Mouse (Mus musculus): ENCODE data around the gene Id4.

Id4 gene

GRCm38 (mm10) chr13:48260690-48261278, at the start of gene Id4:
Id4 (plus strand) TSS chr13:48261228.
- DNase-seq: peak; percentile 97

DNA sequence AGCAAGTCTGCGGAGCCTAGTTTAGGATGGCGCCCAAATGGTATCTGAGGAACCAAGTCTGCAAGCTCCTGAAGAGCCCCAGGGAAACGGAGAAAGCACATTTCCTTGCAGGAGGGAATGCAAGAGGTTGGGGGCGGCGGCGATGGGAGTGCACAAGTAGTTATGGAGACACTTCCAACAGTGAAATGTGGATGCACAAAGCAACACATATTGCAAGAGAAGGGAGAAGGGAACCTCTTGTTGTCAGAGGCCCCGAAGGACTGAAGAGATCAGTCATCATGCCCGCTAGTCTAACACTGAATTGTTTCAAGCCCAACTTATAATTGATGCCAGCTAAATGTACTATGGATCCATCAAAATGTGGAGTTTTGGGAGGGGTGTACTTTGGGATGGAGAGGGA, 33.9 kb upstream of the Id4 start:
- no peak for DNase-seq

DNA sequence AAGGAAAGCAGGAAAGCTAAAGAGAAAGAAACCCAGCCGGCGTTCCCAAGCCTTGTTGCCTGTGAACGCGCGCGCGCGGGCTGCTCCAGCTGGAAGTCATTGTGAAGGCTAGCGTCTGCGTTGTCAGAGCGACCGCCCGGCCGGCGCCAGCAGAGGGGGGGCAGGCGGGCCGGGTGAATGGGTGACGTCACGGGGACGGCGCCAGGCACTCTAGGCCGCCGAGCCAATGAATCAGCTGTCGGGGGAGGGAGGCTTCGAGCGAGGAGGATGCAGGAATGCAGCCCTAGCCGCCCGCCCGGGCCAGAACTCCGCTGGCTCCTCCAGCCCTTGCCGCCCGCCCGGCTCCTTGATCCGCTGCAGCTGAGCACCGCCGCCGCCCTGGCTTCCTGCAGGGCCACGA, 33.3 kb upstream of the Id4 start:
- DNase-seq: peak; percentile 97

GRCm38 (mm10) chr13:48228114-48228513, 32.9 kb upstream of the Id4 start:
- DNase-seq: no peak

GRCm38 (mm10) chr13:48230996-48231395, 30.0 kb upstream of the Id4 start:
- no peak for DNase-seq

- no peak for DNase-seq
Observed at GRCm38 (mm10) chr13:48236436-48236835, 24.6 kb upstream of the Id4 start.

GRCm38 (mm10) chr13:48236865-48237264, 24.2 kb upstream of the Id4 start:
- no peak for DNase-seq

- peak; percentile 44 for DNase-seq
Observed at GRCm38 (mm10) chr13:48237516-48237915, 23.5 kb upstream of the Id4 start.

DNA sequence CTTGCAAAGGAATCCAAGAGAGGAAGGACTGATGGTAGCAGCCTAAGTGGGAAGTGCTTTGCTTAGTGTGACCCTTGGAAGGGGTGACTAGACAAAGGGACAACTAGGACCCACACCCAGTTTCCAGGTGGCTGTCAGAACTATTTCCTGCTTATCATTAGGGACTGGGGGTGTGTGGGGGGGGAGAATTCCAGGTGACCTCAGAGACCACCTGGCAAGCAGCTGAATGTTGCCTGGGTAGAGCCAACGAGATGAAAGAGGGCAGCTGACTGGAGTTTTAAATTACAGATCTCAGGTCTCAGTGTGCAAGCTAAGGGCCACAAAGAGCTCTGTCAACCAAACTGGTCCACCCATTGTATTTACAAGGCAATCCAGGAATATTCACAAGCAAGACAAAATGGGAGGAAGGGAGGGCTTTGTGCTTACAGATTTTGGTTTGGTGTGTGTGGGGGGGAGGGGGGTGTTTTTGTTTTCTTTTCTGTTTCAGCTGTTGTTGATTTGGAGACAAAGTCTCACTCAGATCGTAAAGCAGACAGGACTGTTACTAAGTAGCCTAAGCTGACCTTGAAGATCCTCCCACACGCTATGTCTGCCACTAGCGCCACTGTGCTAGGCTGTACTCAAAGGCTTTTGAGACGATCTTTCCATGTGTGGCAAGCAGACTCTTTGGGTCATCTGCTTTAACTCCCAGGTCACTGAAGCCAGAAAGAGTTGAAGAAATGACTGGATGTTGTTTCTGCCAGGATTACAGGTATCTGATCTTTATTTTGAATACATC, 15.6 kb upstream of the Id4 start:
- DNase-seq: no peak

- no peak for DNase-seq
Observed at GRCm38 (mm10) chr13:48252559-48252958, 8.5 kb upstream of the Id4 start.

GRCm38 (mm10) chr13:48255026-48255425, 6.0 kb upstream of the Id4 start:
- no peak for DNase-seq

DNA sequence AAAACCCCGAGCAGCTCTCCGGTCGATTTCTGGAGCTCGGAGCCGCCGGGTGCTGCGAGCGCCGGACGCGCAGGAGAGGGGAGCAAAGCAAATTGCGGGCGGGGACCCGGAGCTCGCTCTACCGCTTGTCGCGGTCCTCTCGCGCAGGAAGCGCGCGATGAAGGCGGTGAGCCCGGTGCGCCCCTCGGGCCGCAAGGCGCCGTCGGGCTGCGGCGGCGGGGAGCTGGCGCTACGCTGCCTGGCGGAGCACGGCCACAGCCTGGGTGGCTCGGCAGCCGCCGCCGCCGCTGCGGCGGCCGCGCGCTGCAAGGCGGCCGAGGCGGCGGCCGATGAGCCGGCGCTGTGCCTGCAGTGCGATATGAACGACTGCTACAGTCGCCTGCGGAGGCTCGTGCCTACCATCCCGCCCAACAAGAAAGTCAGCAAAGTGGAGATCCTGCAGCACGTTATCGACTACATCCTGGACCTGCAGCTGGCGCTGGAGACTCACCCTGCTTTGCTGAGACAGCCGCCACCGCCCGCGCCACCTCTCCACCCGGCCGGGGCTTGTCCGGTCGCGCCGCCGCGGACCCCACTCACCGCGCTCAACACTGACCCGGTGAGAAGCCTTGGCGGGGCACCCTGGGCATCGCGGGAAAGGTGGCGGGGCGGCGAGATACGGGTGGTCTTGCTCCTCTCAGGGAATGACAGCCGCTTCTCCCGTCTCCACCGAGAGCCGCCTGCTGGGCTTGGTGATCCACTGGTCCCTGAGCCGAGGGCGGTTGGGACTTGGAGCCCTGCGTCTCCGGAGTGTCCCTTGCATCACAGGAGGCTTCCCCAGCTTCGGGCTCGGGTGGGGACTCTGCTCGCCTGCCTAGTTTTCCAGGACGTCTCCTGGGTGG, 553 bp downstream of the Id4 start:
- peak; percentile 29 for DNase-seq

GRCm38 (mm10) chr13:48262451-48262969, 1.5 kb downstream of the Id4 start:
- DNase-seq: peak; percentile 23

DNA sequence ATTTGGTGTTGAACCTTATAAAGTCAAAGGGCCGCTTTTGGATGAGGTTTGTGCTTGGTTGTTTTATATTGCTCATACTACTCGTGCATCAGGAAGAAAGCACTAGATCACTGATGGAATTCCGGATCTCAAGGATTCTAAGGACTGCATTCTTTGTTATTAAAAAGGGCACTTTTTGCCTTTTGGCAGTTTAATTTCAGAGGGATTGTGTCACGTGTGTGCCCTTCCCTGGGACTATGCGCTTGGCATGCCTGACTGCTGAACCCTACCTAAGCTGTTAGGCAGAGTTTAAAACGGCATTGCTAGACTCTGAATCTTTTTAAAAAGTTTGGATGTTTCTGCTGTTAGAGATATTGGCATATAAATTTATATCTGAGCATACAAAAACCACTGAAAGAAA, 4.0 kb downstream of the Id4 start:
- DNase-seq: no peak

DNA sequence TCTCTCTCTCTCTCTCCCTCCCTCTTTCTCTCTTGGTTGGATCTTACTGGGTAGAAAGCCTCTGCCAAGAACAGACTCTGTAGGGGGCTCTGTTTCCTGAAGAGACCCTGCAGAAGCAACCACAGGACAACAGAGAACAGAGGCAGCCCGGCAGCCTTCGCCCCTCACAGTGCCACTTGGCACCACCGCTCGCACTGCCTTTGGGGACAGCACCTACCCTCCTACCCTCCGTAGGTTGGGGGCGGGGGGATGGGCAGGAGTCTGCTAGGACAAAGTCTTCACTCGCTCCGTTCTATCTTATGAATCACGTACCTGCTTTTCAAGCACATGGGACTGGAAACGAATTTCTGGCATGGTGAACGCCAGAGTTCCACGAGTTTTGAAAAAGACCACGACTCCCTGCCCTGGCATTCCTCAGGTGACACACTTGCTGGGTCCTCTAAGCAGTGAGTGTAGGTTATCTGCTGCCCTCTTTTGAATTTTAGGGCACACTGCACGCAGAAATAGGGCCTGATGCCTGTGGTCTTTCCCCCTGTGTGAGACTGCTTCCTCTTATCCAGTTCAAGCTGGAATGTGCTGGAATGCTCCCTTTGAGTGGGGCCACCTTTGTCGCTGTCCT, 12.5 kb downstream of the Id4 start:
- DNase-seq: peak; percentile 57

- no peak for DNase-seq
Observed at GRCm38 (mm10) chr13:48274107-48274506, 13.1 kb downstream of the Id4 start.

- DNase-seq: no peak
Observed at GRCm38 (mm10) chr13:48276981-48277380, 16.0 kb downstream of the Id4 start.

GRCm38 (mm10) chr13:48284426-48284825, 23.4 kb downstream of the Id4 start:
- no peak for DNase-seq

GRCm38 (mm10) chr13:48284918-48285693, 24.1 kb downstream of the Id4 start:
- DNase-seq: no peak

- DNase-seq: no peak
Observed at GRCm38 (mm10) chr13:48290427-48290826, 29.4 kb downstream of the Id4 start.

GRCm38 (mm10) chr13:48314500-48314899, 53.5 kb downstream of the Id4 start:
- DNase-seq: peak; percentile 8
